Mouse (Mus musculus) urinary bladder, adult 2 months (tissue): ENCODE data around the gene Gria1. TPM values are rescaled to one million over a fixed set of nuclear protein-coding genes. Genes with fewer than 3 reads are reported as not detected.

Source experiments
- DNase-seq: peaks from one replicate; pipeline ENCODE4 v3.0.0; 2022; ENCODE audit warnings: low spot score
- polyA plus RNA-seq: library from polyadenylated mRNA; depleted of rRNA; stranded (reverse); fragments of >200 nt; gene quantifications from 2 replicates; pipeline ENCODE4 v1.2.3, GENCODE M21; 2012

The Gria1 gene
- polyA plus RNA-seq, 1 experiment = 3.6 TPM

DNA sequence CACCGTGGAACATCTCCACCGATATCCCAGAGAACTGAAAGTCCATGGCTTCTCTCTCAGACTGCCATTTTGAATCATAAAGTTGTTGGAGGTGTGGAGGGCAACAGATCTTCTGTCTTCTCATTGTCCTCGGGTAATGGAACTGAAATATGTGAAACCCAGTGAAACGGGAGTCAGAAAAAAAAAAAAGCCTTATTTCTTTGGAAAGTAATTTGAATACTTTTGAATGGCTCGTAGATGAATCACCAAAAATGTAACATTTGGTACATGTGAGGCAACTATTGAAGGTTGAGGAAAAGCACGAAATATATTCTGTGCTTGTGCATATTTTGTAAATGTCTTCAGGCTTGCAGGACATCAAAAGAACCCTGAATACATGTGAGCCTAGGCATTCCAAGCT lies 151.7 kb downstream of the Gria1 start:
- no peak for DNase-seq

DNA sequence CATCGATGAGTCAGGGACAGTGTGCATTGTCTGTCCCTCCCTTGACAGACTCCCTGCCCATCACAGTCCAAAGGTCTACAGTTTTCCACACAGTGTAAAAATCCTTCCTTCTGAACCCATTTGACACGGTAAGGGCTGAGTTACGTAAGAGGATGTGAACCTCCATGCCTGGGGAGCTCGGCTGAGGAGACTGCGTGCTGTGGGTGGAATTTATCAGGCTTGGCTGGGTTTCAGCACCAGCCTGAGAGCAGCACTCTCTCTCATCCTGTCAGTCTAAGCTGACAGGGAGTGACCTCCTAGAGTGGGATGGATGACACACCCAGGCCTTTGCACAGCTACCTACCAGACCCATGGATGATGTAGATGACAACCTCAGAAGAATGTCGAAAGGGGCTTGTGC lies 158.9 kb downstream of the Gria1 start:
- no peak for DNase-seq

DNA sequence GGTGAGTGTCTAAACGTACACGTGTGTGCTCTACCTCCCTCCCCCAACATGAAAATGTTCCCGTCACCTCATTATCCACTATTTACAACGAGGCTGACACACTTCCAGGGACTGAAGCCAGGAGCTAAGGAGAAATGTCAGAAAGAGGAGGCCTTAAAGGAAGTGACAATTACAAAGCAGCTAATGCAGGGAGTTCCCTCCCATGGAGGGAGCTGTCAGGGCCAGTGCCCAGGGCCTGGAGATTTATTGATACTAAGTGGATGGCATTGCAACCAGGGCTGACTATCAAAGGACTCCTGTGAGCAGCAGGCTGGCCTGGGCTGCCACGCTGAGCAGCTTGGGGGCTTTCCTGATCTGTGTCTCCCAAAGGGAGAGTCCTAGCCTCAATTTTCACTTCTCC lies 163.0 kb downstream of the Gria1 start:
- DNase-seq = no peak

DNA sequence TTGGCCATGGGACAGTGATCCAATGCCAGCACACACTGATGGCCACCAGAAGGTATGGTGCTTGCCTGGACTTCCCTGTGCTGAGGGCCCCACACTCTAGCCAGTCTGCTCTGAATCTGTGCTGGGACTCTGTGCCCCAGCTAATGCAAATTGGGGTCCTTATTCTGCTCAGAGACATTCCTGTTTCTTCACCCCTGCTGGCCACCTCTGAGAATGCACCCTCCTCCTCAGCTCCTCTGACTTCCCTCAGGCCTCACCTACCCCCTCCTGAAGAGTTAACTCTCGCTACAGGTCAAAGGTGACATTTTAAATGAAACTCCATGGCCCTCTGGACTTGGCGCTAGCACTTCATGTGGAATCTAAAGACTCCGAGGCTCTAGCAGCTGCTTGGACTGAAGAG lies 165.4 kb downstream of the Gria1 start:
- no peak for DNase-seq

DNA sequence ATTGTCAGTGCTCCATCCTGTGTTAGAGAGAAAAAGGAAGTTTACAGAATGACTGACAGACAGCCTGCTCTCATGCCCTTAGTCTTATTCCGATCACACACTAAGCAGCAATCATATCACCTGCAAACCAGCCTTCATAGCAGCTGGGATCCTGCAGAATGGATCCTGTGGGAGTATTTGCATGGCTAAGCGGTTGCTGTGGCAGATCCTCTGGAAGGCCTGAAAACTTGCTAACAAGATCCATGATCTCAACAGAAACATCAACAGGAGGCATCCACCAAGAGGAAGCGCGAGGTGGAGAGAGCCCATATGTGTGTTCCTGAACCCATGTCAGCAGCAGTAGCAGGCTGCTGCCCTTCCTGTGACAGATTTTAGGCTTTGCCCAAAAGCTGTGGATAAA lies 173.0 kb downstream of the Gria1 start:
- no peak for DNase-seq

DNA sequence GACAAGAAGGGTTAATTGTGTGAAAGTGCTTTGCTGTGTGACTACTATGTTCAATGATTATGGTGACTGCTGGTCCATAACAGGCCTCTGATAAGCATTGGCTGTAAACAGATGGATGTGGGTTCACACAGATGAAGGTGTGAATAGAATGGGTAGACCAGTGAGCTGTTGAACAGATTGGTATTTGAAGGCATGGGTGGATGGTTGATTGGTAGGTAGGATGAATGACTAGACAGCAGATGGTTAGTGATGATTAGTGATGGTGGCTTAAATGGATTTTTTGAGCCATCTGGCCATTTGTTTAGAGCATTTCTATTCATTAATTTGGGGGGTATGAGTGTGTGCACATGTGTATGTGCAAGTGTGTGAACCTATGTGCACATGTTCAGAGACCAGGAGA lies 173.9 kb downstream of the Gria1 start:
- no peak for DNase-seq

DNA sequence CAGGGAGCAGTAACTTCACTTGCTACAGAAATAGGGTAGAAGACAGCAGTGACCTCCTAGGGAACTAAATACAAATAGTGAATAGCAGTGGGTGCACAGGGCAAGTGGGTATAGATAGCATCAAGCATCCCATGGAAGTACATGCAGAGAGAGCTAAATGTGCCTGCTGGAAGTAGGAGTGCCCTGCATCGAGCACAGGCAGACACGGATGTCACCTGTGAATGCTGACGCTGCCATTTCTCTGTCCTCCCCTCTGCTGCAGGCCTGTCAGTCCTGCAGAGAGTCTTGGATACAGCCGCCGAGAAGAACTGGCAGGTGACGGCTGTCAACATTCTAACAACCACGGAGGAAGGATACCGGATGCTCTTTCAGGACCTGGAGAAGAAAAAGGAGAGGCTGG lies 178.2 kb downstream of the Gria1 start:
- DNase-seq = no peak

DNA sequence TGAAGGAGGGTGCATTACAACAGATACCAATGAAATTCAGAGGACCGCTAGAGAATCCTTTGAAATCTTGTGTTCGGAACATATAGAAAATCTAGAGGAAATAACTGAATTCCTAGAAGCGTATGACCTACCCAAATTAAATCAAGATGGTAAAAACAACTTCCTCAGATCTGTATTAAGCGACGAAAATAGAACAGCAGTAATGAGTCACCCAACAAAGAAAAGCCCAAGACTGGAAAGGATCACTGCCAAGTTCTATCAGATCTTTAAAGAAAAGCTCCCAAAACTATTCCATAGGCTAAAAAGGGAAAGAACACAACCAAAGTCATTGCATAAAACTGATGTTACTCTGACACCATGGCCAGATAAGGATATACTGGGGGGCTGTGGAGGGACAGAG lies 183.6 kb downstream of the Gria1 start:
- no peak for DNase-seq

DNA sequence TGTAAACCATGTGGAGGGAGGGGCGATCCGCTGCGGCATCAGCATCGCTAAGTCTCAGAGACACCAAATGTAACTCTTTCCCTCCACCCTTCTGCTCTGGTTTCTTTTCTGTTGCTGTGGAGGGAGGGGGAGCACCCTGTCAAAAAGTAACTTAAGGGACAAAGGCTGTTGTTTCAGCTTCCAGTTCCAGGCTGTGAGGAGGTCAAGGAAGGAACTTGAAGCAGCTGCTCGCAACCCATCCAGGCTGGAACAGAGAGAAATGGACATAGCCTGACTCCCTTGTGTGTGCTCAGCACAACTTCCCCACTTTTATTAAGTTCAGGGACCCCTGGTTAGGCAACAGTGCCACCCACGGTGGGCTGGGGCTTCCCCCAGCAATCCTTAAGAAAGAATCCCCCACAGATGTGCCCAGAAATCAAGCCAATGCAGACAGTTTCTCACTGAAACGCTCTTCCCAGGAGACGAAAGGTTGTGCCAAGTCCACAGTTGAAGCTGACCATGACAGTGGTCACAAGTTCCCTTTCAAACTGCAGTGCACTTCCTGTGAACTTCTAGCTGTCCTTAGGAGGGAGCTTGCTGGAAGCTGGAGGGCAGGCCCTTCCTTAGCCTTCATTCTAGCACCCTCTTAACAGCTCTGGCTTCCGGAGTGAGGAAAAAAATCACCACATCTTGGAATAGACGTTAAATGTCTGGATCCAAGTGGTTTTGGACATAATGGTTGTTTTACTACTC lies 190.2 kb downstream of the Gria1 start:
- DNase-seq = no peak

DNA sequence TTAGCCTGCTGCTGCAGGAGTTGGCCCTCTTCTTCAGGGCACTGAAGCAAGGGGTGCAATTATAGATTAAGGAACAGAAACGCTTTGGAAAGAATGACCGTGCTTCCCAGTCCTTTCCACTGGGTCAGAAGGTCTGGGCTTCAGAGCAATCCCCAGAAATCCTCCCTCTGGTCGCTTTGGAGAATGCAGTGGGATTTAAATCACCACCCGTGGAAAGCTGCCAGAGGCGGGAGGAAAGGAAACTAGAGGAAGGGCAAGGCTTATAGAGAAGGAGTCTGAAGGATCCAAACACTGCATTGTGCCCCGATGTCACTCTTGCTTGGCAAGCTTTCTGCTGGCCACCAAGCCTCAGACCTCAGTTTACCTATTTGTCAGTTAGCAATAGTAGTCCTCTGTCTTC lies 193.2 kb downstream of the Gria1 start:
- no peak for DNase-seq

DNA sequence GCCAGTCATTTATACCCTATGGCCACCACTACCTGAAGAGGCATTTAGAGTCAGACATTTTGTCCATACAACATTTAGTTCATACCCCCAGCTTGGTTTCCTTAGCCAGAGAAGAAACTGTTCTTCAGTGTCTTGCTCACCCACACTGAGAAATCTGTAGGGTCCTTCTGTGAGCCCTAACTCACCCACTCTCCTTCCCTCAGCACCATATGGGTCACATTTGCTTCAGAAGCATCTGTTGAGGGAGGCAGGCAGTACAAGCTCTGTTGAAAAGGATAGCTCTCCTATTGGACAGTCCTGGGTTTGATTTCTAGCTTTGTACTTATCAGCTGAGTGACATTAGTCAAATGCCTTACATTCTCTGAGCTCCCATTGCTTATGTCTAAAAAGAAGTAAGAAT lies 196.1 kb downstream of the Gria1 start:
- DNase-seq = no peak

DNA sequence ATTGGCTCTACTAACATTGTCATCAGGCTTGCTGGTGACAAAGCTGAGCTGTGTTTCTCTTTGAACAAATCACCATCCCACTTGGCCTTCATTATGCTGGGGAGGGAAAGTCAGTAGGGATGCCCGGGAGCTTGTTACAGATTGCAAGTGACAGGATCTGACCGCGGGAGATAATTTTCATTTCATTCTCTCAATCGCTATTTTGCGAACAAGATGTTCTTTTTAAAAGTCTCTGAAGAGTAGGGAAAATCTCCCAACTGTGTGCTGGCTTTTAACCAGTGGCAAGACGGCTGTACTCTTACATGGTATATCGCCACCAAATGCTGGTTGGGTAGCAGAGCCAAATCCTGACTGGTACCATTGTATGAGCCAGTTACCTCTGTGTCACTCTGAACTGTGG lies 202.9 kb downstream of the Gria1 start:
- DNase-seq = no peak

DNA sequence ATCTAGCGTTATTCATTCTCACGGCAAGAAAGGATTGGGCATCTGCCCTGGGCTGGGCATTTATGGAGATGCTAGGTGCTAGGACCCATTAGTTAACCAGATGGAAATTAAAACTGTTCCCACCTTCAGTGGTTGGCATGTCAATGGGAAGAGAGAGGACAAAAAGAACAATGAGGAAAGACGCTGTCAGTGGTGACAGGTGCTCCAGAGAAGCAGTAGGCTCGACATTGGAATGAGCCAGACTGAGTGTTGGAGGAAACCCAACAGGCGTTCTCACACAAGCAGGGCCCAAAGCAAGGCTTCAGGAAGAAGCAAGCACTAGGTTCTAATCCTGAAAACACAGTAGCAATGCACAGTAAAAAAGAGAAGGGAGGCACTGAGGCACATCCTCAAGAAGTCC lies 203.4 kb downstream of the Gria1 start:
- DNase-seq = no peak

DNA sequence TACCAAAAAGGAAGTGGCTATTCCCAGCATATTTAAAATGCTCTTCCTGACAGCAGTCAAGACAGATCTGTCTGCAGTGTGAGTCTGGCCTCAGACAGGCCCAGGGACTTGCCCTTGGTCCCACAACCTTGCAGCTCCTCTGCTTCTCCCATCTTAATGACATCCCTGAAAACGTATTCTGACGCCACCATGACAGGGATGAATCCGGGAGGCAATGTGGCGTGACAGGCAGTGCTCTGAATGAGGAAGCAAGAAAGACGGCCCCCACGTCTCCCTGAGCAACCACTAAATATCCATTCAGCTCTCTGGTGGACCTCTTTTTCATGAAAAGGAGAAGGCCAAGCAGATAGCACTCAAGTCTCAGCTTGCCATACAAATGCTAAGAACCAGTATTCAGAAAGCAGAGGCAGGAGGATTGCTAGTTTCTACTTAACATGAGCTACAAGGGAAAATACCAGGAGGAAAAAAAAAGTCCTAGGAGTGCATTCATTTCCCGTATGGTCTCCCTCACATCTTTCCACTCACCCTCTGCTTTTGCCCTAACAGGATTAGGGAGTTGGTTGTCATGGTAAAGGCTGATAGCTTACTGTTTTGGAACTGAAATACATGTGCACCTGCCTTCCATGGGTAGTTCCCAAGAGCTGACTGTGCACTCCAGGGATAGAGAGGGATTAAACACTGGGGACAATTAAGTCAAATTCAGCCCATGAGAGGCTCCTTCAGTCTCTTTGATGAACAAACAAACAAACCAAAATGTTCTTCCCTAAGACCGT lies 211.8 kb downstream of the Gria1 start:
- DNase-seq = no peak

DNA sequence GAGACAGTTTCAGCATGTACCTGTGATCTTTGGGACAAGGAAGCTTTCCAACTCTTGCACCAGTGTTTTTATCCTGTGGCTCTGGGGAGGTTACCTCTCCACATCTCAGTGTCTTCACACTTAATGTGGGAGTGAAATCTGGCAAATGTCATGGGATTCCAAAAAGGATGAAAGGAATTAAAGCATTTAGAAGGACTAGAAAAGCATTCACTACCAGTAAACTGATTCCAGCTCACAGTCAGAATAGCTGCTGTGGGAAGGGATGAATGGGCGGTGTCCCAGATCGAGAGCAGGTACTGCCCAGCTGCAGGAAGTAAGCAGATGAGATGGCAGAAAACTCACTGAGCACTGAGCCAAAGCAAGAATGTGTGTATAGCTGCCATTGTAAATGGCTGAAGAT lies 224.3 kb downstream of the Gria1 start:
- DNase-seq = no peak

DNA sequence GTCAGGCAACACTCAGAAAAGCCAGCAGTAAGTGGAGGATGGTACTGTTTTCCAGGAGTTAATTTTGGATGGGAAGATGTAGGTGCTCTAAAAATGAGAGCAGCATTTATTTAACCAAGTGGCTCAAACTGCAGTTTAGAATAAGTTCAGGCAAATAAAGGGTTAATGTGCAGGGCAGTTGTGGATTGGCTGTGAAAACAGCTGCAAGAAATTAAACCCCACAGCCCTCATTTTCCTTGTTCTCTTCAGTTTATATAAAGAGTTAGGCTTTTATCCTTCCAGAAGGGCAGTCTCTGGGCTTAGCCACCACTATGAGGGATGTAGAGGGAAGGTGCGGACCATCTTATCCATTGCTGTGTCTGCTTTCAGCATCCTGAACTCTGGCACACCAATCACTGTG lies 225.2 kb downstream of the Gria1 start:
- no peak for DNase-seq

DNA sequence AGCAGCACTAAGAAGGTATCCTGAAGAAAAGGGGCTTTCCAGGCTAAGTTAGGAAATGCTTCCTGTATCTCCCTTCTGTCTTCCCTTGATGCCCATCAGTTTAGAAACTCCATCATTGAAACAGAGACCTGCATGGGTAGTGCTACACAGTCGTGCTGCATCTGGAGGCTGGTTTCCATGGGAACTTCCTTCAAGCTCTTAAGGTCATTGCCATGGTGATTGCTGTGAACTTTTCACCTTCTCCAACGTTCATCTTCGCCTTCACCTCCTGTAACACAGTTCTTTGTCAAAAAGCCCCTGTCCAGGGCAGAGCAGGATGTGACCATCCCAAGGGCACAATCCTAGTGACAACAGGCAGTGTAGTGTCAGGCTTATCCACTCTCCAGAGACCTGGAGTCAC lies 228.6 kb downstream of the Gria1 start:
- DNase-seq = no peak

DNA sequence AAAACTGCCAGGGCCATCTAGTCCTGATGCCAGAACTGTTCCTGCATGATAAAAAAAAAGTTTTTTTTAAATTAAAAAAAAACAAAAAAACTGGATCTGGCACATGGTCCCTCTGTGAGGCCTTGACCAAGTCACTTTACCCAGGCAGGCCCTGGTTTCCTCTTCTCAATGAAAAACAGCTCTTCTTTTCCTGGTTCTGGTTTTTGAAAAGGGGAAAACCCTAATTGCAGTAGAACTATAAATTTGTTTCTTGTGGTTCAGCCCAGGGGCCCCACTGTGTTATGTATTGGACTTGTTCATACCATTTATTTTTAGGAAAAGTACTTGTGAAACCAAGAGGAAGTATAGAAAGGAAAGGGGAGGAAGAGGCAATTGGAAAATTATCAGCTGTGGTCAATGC lies 232.6 kb downstream of the Gria1 start:
- no peak for DNase-seq

DNA sequence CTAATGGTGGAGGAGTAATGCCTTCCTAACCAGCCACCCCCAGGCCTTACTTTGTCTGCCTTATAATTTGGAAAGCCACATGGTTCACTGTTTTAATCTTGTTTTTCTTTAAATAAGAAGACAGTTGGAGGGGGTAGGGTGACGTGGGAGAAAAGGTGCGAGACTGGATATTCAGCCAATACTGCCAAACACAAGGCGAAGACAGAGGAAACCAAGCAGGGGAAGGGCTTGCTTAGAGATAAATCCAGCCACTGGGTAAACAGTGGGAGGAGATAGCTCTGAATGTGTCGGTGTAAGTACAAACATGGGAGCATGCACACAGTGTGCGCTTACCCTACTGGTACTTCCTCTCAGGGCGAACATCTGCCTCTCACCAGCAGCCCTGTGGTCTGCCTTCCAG lies 233.4 kb downstream of the Gria1 start:
- no peak for DNase-seq

DNA sequence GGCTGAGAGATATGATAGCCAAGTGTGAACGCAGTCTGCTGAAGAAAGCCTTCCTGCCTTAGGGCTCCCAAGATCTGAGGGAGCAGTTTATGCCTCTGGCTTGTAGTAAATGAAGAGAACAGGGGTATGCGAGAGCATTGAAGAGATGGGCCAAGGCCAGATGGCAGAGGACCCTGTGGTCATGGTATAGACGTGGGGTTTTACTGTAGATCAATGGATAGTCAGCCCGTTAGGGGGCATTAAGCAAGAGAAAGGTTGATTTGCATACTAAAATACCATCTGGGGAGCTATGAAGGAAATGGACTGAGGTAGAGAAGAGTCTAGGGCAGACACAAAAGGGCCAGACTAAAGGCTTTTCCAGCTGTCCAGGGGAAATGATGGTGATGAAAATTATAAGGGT lies 237.7 kb downstream of the Gria1 start:
- no peak for DNase-seq

DNA sequence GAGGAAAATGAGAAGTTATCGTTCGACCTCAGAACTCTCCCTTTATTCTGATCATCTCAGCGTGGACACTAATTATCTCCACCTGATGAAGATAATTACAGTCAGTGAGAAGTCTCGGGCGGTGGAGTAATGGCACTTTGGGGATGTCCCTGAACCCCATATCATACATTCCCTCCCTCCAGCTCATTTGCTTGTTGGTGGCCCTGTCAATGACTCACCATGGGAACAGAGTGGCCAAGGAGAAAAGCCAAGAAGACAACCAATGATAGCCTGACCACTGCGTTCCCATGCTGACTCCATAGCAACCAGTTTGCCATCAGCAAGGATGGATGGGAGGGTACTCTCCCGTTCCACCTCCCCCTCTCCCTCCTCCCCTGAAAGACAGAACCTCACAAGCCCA lies 238.9 kb downstream of the Gria1 start:
- no peak for DNase-seq

DNA sequence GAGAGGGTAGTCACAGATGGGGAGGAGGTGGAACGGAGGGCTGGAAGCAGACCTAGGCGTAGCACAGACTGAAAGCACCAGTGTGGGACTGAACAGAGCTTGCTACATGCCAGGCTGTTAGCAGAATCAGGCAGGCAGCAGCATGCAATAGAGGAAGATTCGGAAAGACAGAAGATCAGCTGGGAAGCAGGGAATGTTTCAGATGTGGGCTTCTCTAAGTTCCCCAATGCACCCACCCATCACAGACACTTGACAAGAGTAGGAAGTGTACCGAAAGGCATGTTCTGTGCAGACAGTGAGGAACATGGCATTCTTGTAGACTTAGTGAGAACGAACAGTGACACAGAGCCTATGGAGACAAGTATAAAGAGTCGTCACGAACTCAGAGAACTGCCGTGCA lies 260.5 kb downstream of the Gria1 start:
- DNase-seq = no peak

DNA sequence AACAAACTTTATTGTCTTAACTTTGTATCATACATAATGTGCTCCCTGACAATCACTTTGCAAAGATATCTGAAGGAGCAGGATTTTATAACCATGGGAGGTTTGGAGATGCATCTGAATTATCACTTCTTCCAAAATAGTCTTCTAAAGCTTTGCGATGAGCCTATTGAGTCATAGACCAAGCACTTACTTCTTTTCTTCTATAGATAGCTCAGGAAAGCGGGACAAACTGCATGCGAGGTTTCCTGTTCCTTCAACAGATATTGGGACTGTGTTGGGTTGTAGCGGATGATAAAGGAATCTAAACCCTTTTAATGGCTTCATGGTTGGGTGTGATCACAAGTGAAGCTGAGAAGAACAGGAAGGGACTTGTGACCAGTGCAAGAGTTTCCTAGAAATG lies 263.5 kb downstream of the Gria1 start:
- DNase-seq = no peak

DNA sequence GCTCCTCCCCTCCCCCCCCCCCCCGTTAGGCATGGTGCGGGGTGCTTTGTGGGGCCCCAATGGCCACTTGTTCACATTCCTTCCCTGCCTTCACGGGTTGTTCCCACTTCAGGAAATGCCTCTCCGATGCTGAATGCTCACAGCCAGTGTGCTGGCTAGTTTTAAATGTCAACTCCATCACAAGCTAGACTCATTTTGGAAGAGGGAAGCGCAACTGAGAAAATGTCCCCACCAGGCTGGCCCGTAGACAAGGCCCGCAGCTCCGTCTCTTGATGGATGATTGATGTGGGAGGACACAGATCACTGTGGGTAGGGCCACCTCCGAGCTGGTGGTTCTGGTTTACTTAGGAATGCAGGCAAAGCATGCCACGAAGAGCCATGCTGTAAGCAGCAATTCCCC lies 266.9 kb downstream of the Gria1 start:
- no peak for DNase-seq
